Mouse (Mus musculus): Measurements from ENCODE around the gene Gm20929. TPM values are rescaled to one million over a fixed set of nuclear protein-coding genes. Genes with fewer than 3 reads are reported as not detected.
"Not testable (repeated sequence)": the region's sequence is repeated elsewhere in the genome, so short reads cannot be mapped to it uniquely, and the experiment has no call there.

Gm20929 gene
- not detected in 2 replicates for polyA plus RNA-seq (2012; rRNA removed)

- no CpG with 5 or more reads among the region's 6 CpGs for WGBS
- H3K4me3 ChIP-seq (replicated peaks; ENCODE audit: extremely low read depth, low read depth, low read length); H3K4me1 ChIP-seq (ENCODE audit: control insufficient read depth, insufficient read depth, low read length); DNase-seq: not testable (repeated sequence)
These were observed at the start of gene Gm20929 for GRCm38 (mm10) chrY:53843649-53844048. Gene Gm20929 (plus strand): TSS chrY:53843949.
